Mouse (Mus musculus): ENCODE data around the gene Sla2. TPM values are rescaled to one million over a fixed set of nuclear protein-coding genes. Genes with fewer than 3 reads are reported as not detected.
A peak's percentile ranks its signal among the peaks of the same experiment; 100 is the strongest.

Sla2 gene
- total and polyA plus RNA-seq, 3 experiments = 0.62 to 0.98 (median 0.83) TPM

DNA sequence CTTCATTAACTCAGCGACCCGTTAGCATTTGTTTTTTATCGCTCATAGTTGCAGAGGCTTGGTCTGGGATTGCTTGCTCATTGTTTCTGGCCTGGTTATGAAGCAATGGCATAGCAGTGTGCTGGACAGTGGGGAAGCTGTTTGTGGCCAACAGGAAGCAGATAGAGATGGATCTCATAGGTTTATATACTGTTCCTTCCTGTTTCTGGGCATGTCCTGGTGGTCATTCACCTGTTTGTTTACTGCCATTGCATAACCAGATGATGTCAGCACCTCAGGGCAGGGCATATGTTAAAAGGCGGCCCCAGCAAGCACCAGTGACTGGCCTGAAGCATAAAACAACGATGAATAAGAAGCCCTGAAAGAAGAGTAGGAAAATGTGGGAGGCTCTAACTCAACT, 36.5 kb downstream of the Sla2 start:
- Histone ChIP-seq H3K9me3 (replicated peaks) (no peaks in the 10 kb centered on the region), H3K36me3 (replicated peaks) (peaks cover 86% of the 10 kb centered on the region), H3K4me1 (ENCODE audit: insufficient read depth, low read depth, low read length) (peaks cover 34% of the 10 kb centered on the region; the same call in 1 of the 2 replicates), H3K4me3 (ENCODE audit: low read depth, low read length) (no peak overlapping the region), H3K27me3 (ENCODE audit: insufficient read depth, low read length) (no peaks in the 10 kb centered on the region)
- ATAC-seq (ENCODE audit: extremely low read depth, insufficient number of reproducible peaks, low FRiP score, poor library complexity, severe bottlenecking) (no peak), DNase-seq (ENCODE audit: low spot score) (no peak)
- TF ChIP-seq CTCF (IDR thresholded peaks at IDR 0.05; ENCODE audit: low read depth, low read length) = no peak
- no peak for TF ChIP-seq GATA2 (IDR thresholded peaks at IDR 0.05; ENCODE audit: borderline replicate concordance, low read depth, low read length)
- no peak for TF ChIP-seq POLR2AphosphoS5 (IDR thresholded peaks at IDR 0.05; ENCODE audit: insufficient replicate concordance, low read depth, low read length)
- no peak for TF ChIP-seq TAL1 (conservative IDR thresholded peaks at IDR 0.05; ENCODE audit: low read depth, low read length)
- TF ChIP-seq GATA1 (IDR thresholded peaks at IDR 0.05; ENCODE audit: borderline replicate concordance, low read length) = no peak

DNA sequence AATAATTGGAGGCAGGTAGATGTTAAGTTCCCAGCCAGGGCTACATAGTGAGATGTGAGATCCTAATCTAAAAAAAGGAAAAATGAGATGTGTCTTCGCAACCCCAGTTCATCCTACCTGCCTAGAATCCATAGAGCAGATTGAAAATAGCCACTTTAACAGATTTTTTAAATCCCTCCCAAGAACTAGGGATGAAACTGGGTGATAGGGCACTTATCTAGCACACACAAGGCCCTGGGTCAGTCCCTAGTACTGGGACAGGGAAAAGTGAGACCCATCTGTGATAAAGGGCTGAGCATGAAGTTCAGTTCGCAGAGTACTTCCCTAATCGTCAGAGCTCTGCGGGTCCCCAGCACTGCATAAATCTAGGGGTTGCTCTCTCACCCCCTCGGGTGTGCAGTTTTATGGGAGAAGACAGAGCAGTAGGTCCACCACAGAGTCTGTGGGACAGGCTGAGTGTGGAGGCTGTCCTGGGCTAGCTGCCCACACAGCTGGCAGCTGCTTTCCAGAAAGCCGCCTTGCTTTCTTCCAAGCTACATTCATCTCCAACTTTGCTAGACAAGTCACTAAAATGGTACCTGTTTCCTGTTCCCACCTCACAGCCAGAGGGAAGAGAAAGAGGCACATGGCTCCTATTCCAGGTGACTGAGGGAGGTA, 38.3 kb downstream of the Sla2 start:
- H3K4me3 ChIP-seq (ENCODE audit: low read depth, low read length) = no peak overlapping the region
- peaks cover 51% of the 10 kb centered on the region for H3K4me1 ChIP-seq (ENCODE audit: insufficient read depth, low read depth, low read length)
- peaks cover 94% of the 10 kb centered on the region for H3K36me3 ChIP-seq (replicated peaks)
- no peak for DNase-seq (ENCODE audit: low spot score)
- no peaks in the 10 kb centered on the region for H3K27me3 ChIP-seq (ENCODE audit: insufficient read depth, low read length)
- no peak for TF ChIP-seq GATA2 (IDR thresholded peaks at IDR 0.05; ENCODE audit: borderline replicate concordance, low read depth, low read length)
- no peak for TF ChIP-seq CTCF (IDR thresholded peaks at IDR 0.05; ENCODE audit: low read depth, low read length)
- no peak for TF ChIP-seq POLR2AphosphoS5 (IDR thresholded peaks at IDR 0.05; ENCODE audit: insufficient replicate concordance, low read depth, low read length)
- TF ChIP-seq TAL1 (conservative IDR thresholded peaks at IDR 0.05; ENCODE audit: low read depth, low read length) = no peak
- TF ChIP-seq GATA1 (IDR thresholded peaks at IDR 0.05; ENCODE audit: borderline replicate concordance, low read length) = no peak
- H3K9me3 ChIP-seq (replicated peaks) = no peaks in the 10 kb centered on the region
- ATAC-seq (ENCODE audit: extremely low read depth, insufficient number of reproducible peaks, low FRiP score, poor library complexity, severe bottlenecking) = no peak

DNA sequence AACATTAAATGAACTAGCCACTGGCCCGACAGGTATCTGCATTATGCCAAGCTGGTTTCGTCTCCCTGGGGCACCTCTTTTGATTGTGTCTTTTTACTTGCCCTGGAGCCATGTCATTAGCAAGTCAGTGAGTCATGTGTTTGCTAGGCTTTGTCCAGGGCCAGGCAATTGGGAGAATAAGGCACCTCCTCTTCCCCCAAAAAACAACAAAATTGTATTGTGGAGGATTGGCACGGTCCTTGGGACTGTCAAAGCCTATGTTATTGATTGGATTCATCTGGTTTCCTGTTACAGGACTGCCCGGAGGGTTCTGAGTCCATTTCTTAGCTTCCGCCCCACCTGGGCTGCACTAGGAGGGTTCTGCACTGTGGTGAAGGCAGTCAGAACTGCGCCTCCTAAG, 39.3 kb downstream of the Sla2 start:
- Histone ChIP-seq H3K9me3 (replicated peaks) (no peaks in the 10 kb centered on the region), H3K4me1 (ENCODE audit: insufficient read depth, low read depth, low read length) (peaks cover 60% of the 10 kb centered on the region), H3K4me3 (ENCODE audit: low read depth, low read length) (no peak overlapping the region), H3K27me3 (ENCODE audit: insufficient read depth, low read length) (no peaks in the 10 kb centered on the region), H3K36me3 (replicated peaks) (peaks cover 97% of the 10 kb centered on the region)
- TF ChIP-seq TAL1 (conservative IDR thresholded peaks at IDR 0.05; ENCODE audit: low read depth, low read length) (no peak), POLR2AphosphoS5 (IDR thresholded peaks at IDR 0.05; ENCODE audit: insufficient replicate concordance, low read depth, low read length) (no peak), GATA1 (IDR thresholded peaks at IDR 0.05; ENCODE audit: borderline replicate concordance, low read length) (no peak), GATA2 (IDR thresholded peaks at IDR 0.05; ENCODE audit: borderline replicate concordance, low read depth, low read length) (no peak), CTCF (IDR thresholded peaks at IDR 0.05; ENCODE audit: low read depth, low read length) (no peak)
- DNase-seq (ENCODE audit: low spot score) = no peak
- ATAC-seq (ENCODE audit: extremely low read depth, insufficient number of reproducible peaks, low FRiP score, poor library complexity, severe bottlenecking) = no peak

DNA sequence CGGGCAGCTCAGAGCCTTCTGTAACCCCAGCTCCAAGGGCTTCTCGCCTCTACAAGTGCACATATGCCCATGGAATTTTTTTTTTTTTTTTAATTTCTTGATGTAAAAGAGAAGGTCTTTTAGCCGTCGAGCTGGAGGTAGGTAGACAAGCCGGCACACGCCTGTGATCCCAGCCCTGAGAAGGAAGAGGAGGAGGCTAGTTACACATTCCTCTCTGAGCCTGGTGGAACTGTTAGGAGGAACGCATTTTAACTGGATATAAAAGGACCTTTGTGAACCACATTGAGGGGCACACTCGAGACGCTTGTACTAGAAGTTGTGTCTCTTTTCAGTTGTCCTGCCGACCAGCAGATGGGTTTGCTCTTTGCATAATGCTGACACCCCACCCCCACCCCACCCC, 42.3 kb downstream of the Sla2 start:
- no peaks in the 10 kb centered on the region for H3K9me3 ChIP-seq (replicated peaks)
- H3K4me3 ChIP-seq (ENCODE audit: low read depth, low read length) = no peak overlapping the region
- no peaks in the 10 kb centered on the region for H3K27me3 ChIP-seq (ENCODE audit: insufficient read depth, low read length)
- TF ChIP-seq TAL1 (conservative IDR thresholded peaks at IDR 0.05; ENCODE audit: low read depth, low read length) = no peak
- no peak for TF ChIP-seq POLR2AphosphoS5 (IDR thresholded peaks at IDR 0.05; ENCODE audit: insufficient replicate concordance, low read depth, low read length)
- TF ChIP-seq CTCF (IDR thresholded peaks at IDR 0.05; ENCODE audit: low read depth, low read length) = no peak
- no peak for TF ChIP-seq GATA2 (IDR thresholded peaks at IDR 0.05; ENCODE audit: borderline replicate concordance, low read depth, low read length)
- TF ChIP-seq GATA1 (IDR thresholded peaks at IDR 0.05; ENCODE audit: borderline replicate concordance, low read length) = no peak
- H3K4me1 ChIP-seq (ENCODE audit: insufficient read depth, low read depth, low read length) = peaks cover 59% of the 10 kb centered on the region
- peaks cover 67% of the 10 kb centered on the region for H3K36me3 ChIP-seq (replicated peaks)
- DNase-seq (ENCODE audit: low spot score) = no peak
- no peak for ATAC-seq (ENCODE audit: extremely low read depth, insufficient number of reproducible peaks, low FRiP score, poor library complexity, severe bottlenecking)

DNA sequence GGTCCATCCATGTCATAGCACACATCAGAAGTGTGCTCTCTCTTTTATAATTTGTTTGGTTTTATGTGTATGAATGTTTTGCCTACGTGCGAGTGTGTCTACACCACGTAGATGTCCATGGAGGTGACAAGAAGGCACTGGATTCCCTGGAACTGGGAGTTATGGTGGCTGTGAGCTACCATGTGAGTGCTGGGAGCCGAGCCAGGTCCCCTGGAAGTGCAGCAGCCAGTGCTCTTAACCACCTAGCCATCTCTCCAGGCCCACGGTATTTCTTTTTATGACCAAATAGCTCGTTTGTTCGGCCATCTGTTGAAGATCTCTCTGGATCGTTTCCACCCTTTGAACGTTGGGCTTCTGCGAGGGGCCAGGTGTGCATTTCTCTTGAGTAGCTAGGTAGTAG, 43.7 kb downstream of the Sla2 start:
- DNase-seq (ENCODE audit: low spot score) (no peak), ATAC-seq (ENCODE audit: extremely low read depth, insufficient number of reproducible peaks, low FRiP score, poor library complexity, severe bottlenecking) (no peak)
- no peak for TF ChIP-seq GATA1 (IDR thresholded peaks at IDR 0.05; ENCODE audit: borderline replicate concordance, low read length)
- TF ChIP-seq TAL1 (conservative IDR thresholded peaks at IDR 0.05; ENCODE audit: low read depth, low read length) = no peak
- no peak for TF ChIP-seq GATA2 (IDR thresholded peaks at IDR 0.05; ENCODE audit: borderline replicate concordance, low read depth, low read length)
- TF ChIP-seq CTCF (IDR thresholded peaks at IDR 0.05; ENCODE audit: low read depth, low read length) = no peak
- TF ChIP-seq POLR2AphosphoS5 (IDR thresholded peaks at IDR 0.05; ENCODE audit: insufficient replicate concordance, low read depth, low read length) = no peak
- H3K27me3 ChIP-seq (ENCODE audit: insufficient read depth, low read length) = no peaks in the 10 kb centered on the region
- peaks cover 68% of the 10 kb centered on the region for H3K4me1 ChIP-seq (ENCODE audit: insufficient read depth, low read depth, low read length)
- H3K4me3 ChIP-seq (ENCODE audit: low read depth, low read length) = peak overlapping the region; percentile 23; the same call in 1 of the 2 replicates
- peaks cover 55% of the 10 kb centered on the region for H3K36me3 ChIP-seq (replicated peaks)
- H3K9me3 ChIP-seq (replicated peaks) = no peaks in the 10 kb centered on the region

DNA sequence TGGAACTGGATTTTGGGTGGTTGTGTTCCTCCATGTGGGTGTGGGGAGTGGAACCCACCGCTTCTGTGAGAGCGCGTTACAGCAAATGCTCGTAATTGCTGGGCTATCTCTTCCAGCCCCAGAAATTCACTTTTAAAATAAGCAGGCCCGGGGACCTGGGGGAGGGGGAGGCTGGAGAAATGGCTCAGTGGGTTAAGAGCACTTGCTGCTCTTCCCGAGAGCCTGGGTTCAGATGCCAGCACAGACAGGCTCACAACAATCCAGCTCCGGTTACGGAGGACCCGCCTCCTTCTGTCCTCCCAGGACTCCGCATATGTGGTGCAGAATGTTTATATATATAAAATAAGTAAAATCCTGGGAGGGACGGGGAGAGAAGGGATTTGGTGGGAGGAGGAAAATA, 44.3 kb downstream of the Sla2 start:
- no peak for ATAC-seq (ENCODE audit: extremely low read depth, insufficient number of reproducible peaks, low FRiP score, poor library complexity, severe bottlenecking)
- Histone ChIP-seq H3K36me3 (replicated peaks) (peaks cover 55% of the 10 kb centered on the region), H3K27me3 (ENCODE audit: insufficient read depth, low read length) (no peaks in the 10 kb centered on the region), H3K9me3 (replicated peaks) (no peaks in the 10 kb centered on the region), H3K4me1 (ENCODE audit: insufficient read depth, low read depth, low read length) (peaks cover 67% of the 10 kb centered on the region), H3K4me3 (ENCODE audit: low read depth, low read length) (peak overlapping the region; percentile 81)
- no peak for DNase-seq (ENCODE audit: low spot score)
- TF ChIP-seq CTCF (IDR thresholded peaks at IDR 0.05; ENCODE audit: low read depth, low read length) (no peak), GATA2 (IDR thresholded peaks at IDR 0.05; ENCODE audit: borderline replicate concordance, low read depth, low read length) (no peak)
